Mouse (Mus musculus): ENCODE data around the gene Tmem230. TPM values are rescaled to one million over a fixed set of nuclear protein-coding genes. Genes with fewer than 3 reads are reported as not detected.
"Not testable (repeated sequence)": the region's sequence is repeated elsewhere in the genome, so short reads cannot be mapped to it uniquely, and the experiment has no call there.

Gene Tmem230
- 10 to 100 TPM; 28.0 to 30.2 TPM for total RNA-seq (2021)
- long read RNA-seq, experiment 1, transcript Tmem230-201 (4 exons, 1,612 nt): major isoform, 38 of 46 reads
- long read RNA-seq, experiment 1, partial matches to known transcripts: 1 of 46 reads
- long read RNA-seq, experiment 1, other reads (novel, unspliced or antisense): 3 of 46 reads
- long read RNA-seq, experiment 2, transcript Tmem230-201 (4 exons, 1,612 nt): major isoform, 31 of 41 reads
- long read RNA-seq, experiment 2, partial matches to known transcripts: 1 of 41 reads
- long read RNA-seq, experiment 2, other reads (novel, unspliced or antisense): 7 of 41 reads

DNA sequence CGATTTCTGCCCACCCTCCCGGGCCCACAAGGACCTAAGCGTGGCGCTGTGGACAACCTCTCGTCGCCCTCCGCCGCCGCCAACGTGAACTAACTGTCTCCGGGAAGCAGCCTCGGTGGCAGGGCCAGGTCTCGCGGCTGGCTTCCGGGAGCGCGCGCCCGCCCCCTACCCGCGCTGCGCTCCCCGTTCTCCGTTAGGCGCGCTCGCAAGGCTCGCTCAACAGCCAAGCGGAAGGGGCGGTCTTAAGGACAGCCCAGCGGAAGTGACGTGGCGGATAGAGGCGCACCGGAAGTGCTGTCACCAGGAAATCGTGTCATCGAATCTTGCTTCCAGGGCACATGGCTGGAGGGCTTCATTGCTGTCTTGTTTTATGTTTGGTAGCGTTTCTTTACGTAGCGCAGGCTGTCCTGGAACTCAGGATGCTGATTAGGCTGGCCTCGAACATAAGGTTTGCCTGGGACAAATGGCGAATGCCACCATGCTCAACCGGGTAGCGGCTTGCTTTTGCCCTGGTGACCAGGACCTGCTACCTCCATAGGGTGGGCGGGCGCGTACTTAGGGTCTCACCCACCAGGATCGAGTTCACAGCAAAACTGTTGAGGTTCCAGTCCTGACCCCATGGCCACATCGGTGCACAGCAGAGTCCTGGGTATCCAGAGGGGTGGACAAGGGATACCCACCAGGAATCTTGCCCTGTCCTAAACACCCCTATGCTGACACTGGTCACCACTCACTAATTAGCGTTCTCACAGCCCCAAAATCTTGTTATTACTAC is at the start of gene Tmem230:
Gene Tmem230 (minus strand): TSS at position 269 of the 775 bp plus-strand sequence.
- intact Hi-C loops (cut with DNase I): no loop called here
- peak; percentile 96 for DNase-seq (ENCODE audit: low spot score in 2 of 2)

DNA sequence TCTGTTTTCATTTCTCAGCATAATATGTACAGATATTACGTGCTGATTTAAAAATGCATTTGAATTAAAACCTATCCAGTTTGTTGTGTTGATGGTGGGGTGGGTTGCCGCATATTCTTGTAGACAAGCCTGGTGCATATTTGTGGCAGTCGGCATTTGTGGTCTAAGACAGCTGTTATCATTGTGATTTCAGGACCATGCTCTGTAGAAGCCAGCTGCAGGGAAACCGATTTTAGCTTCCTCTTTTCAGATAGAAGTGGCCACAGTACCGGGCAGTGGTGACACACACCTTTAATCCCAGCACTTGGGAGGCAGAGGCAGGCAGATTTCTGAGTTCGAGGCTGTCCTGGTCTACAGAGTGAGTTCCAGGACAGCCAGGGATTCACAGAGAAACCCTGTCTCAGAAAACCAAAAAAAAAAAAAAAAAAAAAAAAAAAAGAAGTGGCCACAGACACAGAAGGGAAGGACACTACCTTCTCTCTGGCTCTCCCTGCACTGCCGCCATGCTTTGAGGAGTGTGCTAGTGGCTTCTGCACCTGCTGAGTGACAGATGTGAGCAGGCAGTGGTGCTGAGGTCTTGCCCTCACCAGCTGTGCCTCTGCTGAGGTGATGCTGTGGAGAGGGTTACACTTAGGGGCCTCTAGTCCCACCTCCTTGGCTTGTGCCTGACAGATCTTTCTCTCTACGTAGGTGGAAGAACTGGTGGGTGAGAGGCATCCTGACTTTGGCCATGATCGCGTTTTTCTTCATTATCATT is 46.3 kb upstream of the Tmem230 start:
- intact Hi-C loops (cut with DNase I): no loop called here
- DNase-seq (ENCODE audit: low spot score in 2 of 2): no peak

DNA sequence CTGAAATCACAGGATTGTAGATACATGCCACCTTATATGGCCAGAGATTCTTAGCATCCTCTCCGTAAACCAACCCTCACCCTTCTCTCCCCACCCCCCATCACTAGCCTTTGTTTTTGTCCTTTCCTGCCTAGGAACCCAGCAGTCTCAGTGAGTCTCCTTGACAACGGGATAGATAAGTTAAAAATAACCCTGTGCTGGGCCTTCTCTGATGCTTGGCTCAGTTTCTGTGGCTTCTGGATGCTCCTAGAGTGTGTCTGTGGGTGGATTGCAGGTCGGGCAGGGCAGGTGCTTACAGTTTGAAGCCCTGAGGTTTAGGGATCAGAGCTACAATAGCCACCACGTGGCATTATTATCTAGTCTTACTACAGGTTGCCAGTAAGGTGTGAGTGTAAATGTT is 44.5 kb upstream of the Tmem230 start:
- intact Hi-C loops (cut with DNase I): no loop called here
- DNase-seq (ENCODE audit: low spot score in 2 of 2): peak; percentile 30 to 84

DNA sequence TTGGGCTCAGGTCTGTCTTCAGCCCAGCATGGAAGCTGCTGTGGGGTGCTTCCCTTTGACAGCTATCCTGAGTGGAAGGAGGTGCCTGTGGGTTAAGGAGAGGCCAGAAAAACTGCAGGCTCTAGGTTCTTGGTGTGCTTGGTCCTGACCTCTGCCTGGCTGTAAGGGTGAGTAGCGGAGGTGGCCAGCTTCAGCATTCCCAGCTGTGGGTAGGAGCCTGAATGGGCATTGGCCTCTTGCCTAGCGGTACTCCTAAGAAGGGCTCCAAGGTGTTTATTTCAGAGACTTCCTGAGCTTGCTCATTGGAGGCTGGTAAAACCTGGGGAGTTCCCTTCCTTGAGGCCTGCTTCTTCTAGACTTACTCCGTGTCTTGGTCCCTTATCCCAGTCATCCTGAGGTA is 43.7 kb upstream of the Tmem230 start:
- no peak for DNase-seq (ENCODE audit: low spot score in 2 of 2)
- intact Hi-C loops (cut with DNase I): no loop called here

DNA sequence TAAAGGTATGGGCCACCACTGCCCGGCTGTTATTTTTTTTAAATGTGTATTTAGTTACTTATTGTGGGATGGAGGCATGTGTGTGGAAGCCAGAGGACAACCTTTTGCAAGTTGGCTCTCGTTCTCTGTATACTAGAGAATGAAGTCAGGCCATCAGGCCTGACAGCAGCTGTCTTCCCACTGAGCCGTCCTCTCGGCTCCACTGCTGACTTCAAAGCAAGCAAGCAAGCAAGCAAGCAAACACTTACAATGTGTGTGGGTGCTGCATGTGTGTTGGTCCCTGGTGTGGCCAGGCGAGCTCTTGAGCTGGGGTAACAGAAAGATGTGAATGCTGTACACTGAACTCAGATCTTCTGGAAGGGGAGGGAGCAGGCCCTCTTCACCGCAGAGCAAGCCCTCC is 43.2 kb upstream of the Tmem230 start:
- intact Hi-C loops (cut with DNase I): no loop called here
- DNase-seq (ENCODE audit: low spot score in 2 of 2): no peak

DNA sequence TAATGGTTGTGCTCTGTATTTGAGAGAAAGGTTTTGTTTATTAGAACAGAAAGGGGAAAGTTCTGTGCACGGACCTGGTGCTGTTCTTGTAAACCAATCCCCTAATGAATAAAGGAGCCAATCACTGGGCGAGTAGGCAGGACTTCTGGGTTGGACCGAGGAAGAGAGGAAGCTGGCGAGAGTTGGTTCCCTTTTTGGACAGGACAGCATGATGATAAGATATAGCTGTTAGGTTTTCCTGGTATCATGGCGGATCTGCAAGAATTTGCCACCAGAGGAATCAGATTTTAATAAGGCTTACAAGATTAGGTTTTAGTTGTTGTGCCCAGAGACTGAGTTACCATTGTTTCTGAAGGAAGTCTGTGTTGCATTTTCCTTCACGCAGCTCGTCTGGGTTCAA is 41.6 kb upstream of the Tmem230 start:
- DNase-seq (ENCODE audit: low spot score in 2 of 2); intact Hi-C loops (cut with DNase I): not testable (repeated sequence)

DNA sequence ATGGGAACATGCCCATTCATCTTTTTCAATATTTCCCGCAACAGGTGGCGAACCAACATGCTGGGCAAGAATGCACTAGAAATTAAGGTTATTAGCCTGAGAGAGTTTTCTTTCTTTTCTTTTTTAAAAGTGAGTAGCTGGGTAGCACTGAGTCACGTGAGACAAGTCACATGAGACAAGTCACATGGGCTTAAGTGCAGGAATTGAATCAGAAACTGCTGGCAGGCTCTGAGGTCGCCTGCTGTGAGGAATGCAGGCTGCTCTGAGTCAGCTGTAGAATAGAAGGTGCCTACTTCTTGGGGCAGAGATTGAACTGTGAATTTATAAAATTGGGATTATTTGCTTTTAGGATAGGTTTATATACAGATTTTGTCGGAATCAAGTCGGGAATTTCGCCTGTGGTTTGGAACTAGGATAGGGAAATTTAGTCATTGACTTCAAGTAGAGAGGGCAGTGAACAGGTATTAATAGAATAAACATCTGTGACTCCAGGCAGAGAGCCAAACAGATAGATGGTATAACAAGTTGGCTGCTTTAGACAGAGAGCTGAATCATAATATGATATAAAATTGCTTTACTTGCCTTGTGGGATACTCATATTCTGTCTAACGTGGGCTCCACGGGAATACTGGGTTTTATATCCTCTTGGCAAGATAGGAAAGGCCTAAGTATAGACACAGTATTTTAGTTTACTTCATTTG is 38.9 kb upstream of the Tmem230 start:
- DNase-seq (ENCODE audit: low spot score in 2 of 2): peak; percentile 22 to 62
- intact Hi-C loops (cut with DNase I): no loop called here

DNA sequence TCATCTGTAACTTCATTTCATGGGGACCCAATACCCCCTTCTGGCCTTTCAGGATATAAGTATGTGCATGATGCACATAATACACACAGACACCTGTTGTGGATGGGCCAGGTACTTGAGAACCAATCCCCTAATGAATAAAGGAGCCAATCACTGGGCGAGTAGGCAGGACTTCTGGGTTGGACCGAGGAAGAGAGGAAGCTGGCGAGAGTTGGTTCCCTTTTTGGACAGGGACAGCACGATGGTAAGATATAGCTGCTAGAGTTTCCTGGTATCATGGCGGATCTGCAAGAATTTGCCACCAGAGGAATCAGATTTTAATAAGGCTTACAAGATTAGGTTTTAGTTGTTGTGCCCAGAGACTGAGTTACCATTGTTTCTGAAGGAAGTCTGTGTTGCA is 38.1 kb upstream of the Tmem230 start:
- intact Hi-C loops (cut with DNase I): not testable (repeated sequence)

DNA sequence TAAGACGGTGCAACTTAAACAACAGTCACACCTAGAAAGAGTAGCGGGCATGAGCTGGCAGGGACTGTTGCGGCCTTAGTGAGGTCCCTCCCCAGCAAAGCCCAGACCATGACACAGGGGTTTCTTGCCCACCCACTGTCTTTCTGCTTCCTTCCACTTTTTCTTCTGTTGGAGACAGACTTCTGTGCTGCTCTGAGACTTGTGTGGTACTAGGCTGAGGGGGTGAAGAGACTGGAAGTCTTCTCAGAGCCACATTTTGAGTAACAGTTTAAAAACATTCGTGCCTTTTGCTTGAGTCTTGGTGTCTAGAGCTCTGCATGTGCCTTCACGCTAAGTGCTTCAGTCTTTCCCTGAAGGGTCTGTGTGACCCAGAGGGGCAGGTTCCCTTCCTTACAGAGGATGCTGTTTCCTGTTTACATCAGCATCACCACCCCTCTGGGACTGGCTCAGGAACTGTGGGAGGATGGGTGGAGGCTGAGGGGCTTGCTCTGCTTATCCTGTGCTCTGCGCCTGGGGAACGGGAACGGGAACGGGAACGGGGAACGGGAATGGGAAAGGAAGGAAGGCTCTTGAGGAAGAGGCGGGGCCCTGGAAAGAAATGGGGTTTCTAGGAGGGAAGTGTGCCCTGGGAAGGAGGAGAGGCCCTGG is 37.0 kb upstream of the Tmem230 start:
- DNase-seq (ENCODE audit: low spot score in 2 of 2): no peak
- intact Hi-C loops (cut with DNase I): no loop called here

More for the DNA sequence above, 38.1 kb upstream of the Tmem230 start:
- DNase-seq (ENCODE audit: low spot score in 2 of 2): not testable (repeated sequence)

DNA sequence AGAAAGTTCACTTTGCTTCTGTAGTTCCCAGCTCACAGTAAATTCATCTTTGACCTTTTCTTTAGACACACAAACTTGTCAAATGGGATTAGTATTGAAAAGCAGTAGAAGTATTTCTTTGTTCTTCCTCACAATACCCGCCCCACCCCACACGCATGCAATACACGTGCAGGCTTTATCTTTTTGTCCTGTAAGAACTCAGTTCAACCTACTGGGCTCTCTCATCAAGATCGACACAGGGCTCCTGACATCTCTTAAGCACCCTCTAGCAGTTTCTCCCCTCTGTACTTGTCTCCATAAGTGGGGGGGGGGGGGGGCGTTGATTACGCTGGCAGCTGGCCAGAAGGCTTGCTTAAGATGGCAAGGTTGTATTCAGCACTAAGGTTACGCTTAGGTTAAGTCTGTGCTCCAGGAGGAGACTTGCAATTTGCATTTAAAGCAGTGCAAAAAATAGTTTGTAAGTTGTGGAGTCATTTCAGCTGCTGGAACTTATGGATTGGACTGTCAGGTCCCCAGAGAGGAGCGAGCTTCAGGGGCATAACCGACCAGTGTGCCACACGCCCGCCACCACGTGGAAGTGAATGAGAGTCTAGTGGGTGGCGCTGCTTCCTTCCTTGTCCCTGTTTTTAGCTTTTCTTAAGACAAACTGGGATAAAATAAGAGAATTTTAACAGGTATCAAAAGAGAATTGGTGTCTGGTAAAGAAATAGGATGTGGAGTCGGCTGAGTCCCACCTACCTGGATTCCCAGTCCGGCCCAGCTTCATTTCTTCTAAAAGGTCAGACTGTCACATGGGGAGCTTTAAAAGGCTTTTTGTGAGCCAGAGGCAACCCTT is 35.8 kb upstream of the Tmem230 start:
- intact Hi-C loops (cut with DNase I): no loop called here
- no peak for DNase-seq (ENCODE audit: low spot score in 2 of 2)

DNA sequence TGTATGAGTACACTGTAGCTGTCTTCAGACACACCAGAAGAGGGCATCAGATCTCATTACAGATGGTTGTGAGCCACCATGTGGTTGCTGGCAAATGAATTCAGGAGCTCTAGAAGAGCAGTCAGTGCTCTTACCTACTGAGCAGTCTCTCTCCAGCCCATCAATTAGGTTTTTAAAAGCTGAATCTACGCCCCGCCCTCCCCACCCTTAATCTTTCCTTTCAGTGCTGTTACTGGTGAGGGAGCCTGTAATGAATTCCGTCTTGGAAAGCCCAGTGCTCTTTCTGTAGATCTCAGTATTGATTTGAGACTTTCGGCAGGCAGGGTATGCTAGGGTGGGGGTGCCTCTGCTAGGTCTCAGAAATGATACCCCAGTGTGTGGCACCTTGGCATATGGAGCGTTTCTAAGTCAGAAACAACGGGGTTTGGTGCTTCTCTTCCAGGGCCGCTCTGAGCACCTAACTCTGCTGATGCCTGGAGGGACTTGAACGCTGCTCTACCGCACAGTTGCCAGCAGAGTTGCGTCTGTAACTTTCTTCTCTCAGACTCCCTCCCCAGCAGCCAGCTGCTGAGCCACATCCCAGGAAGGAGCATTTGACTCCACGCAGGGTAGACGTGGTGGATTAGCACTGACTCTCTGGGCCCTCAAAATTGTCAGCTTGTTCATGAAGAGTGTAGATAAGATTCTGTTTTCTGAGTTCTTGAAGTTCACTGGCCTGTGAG is 35.0 kb upstream of the Tmem230 start:
- no peak for DNase-seq (ENCODE audit: low spot score in 2 of 2)
- intact Hi-C loops (cut with DNase I): no loop called here

DNA sequence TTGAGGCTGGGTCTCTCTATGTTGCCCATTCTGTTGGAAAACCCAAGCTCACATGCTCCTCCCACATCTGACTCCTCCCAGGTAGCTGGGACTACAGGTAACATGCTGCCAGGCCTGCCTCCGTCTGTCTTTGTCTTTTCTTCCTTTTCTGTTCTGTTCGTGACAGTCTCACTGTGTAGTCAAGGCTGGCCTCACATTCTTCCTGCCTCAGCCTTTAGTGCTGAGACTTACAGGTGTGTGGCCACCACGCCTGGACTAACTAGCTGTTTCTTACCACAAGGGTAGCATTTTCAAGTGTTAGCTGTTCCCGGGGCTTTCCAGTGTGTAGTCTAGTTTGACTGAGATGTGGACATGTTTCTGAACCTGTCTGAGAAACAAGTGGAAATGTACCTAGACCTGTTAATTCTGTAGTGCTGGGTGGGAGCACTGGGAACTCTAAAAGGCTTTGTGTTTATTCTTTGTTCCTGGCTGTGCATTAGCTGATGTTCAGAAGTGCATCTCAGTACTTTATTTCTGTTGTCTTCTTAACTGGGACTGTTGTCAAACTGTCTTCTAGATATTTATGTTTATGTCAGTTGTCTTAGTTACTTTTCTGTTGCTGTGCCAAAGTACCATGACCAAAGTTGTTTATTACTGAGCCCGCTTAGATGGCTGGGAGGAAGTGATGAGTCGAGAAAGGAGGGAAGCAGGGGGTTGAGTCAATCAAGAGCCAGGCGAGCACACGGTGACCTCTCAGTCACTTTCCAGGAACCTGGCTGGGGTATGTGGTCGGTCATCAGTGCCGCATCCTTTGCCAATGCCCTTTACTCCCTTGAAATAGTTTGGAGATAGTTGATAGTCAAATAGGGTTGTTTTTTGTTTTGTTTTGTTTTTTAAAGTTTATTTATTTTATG is 34.2 kb upstream of the Tmem230 start:
- DNase-seq (ENCODE audit: low spot score in 2 of 2): no peak
- intact Hi-C loops (cut with DNase I): no loop called here

DNA sequence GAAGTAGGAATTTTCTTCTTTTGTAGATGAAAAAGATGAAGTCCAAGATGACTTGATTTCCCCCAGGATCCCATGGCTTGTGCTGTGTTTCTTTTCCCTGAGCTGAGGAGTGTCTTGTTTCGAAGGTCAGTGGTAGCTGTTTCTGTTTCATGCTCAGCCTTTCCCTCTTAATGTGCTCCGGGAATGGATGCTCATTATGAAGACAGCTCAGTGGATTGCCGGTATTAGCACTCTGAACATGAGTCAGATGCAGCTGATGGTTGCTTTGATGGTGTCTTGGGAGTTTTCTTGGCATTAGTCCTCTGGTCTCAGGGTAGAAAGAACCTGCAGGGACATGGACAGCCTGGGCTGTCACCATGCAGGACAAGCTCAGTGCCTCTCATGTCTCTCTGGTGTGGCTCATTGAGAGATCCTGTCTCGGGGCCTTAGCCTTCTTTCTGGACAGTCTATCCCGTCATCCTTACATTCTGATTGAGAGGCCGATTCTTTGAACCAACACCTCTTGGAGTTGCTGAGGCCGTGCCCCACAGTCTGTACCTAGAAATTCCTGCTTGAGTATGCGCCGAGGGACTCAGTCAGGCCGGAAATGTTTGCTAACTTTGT is 33.0 kb upstream of the Tmem230 start:
- DNase-seq (ENCODE audit: low spot score in 2 of 2): no peak
- intact Hi-C loops (cut with DNase I): no loop called here

DNA sequence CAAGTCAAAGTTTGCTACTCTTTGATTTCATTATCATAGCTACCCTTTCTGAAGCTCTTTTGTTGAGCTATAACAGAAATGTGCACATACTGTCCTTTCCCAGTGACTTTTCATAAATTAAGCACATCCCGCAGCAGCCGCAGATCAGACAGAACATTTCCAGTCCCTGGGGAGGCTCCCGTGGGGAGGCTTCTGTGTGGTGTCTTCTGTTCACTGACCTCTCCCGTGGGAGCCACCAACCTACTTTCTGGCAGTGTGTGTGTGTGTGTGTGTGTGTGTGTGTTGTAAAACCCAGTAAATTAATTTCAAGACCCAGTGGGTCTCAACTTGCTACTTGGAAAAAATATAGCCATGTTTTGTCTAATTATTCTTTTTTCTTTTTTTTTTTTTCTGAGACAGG is 32.4 kb upstream of the Tmem230 start:
- no peak for DNase-seq (ENCODE audit: low spot score in 2 of 2)

DNA sequence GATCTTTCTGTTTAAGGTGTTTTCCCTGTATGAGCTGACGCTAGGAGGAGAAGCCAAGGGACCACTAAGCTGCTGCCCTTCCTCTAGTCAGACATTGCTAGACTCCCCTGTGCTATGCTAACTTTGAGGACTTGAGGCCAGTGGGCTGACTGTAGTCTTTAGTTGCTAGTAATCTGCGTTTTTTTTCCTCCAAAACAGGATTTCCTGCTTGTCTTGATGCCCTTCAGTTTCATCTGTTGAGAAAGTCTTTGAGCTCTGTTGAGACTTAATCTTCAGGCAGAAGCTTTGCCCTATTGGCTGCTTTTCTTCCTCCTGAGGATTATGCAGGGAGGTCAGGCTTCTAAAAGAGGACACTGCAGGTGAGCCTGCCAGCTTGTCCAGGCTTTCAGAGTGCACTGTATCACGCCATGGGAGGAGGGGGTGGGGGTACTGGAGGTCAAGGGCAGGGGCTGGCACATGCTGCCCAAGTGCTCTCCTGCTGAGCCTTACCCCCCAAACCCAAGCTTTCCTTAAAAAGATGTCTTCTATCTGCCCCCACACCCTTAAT is 31.8 kb upstream of the Tmem230 start:
- DNase-seq (ENCODE audit: low spot score in 2 of 2): no peak
- intact Hi-C loops (cut with DNase I): no loop called here

More for the DNA sequence above, 32.4 kb upstream of the Tmem230 start:
- intact Hi-C loops (cut with DNase I): no loop called here

DNA sequence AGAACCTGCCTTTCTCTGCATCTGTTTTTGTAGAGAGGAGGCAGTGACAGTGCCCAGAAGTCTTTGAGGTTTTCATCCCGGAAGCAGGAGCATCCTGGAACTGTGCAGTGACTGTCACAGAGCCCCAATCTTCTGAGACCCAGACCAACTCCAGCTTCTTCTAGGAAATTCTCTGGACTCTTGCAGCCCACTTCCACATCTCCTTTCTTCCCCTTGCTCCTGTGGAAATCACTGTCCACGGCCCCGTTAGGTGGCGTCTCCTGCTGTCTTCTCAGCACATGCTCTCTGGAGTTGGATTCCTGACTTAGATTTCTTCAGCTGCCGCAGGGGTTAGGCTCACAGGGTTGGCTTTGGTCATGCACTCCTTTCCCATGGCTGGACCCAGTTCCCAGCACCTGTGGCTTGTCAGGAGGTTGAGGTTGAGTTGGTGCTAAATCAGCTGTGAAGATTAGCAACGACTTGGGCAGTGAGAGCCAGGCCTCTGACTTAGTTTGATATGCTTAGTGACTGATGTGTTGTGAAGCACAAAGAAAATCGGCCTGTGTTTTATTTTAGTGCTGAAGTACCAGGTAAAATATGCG is 30.8 kb upstream of the Tmem230 start:
- intact Hi-C loops (cut with DNase I): no loop called here

More for the DNA sequence above, 30.8 kb upstream of the Tmem230 start:
- DNase-seq (ENCODE audit: low spot score in 2 of 2): no peak
